ENCODE assay signal across 33 mouse cellular contexts in the genomic region with DNA sequence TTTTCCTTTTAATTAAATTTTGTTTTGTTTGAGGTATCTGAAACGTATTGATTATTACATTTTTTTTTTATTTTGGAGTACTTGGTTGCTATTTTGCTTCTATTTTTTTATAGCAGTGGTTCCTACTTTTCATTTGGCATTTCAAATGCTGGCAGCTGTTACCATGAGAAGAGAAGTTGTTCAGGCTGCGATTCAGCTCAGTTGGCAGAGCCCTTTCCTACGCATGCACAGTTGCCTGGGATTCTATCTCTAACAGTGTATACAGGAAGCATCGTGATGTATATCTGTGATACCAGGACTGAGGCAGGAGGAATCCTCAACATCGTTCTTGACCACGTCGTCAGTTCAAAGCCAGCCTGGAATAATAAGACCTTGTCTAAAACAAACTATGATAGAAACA.
DNase-seq lines count a peak whose midpoint lies in the region; ATAC-seq and TF ChIP-seq lines count a peak whose summit lies in the region.
"Had no signal": no experiment of that assay in that cellular context is flagged by ENCODE, and none has a peak within 500 bp of the region (broad histone marks: within the 10 kb centered on the region; RNA-seq: fewer than 3 reads in every experiment).

No protein-coding gene starts in this region.

- no peak overlapping the region for H3K9ac ChIP-seq in forebrain, postnatal 0 days
- no peak overlapping the region for H3K9ac ChIP-seq in forebrain, embryonic 16.5 days (replicated peaks; ENCODE audit: low read depth, low read length)
- H3K9ac ChIP-seq: embryonic facial prominence, embryonic 15.5 days; forebrain, embryonic 12.5 days; heart, embryonic 15.5 days; intestine, embryonic 15.5 days; limb, embryonic 15.5 days; liver, embryonic 13.5 days; midbrain, embryonic 12.5 days; neural tube, embryonic 12.5 days had no signal

- no peak for TF ChIP-seq CTCF in forebrain, postnatal 0 days (IDR thresholded peaks at IDR 0.05; ENCODE audit: low read depth)
- TF ChIP-seq CTCF in layer of hippocampus, adult 2 months (conservative IDR thresholded peaks at IDR 0.05): no peak
- no peak for TF ChIP-seq CTCF in brain, embryonic 14.5 days (IDR thresholded peaks at IDR 0.05; ENCODE audit: borderline replicate concordance, extremely low read depth, insufficient read depth, insufficient read length)

- H3K27ac ChIP-seq in forebrain, postnatal 0 days (ENCODE audit: low read depth, low read length): no peak overlapping the region
- H3K27ac ChIP-seq in forebrain, embryonic 16.5 days (ENCODE audit: low read length): no peak overlapping the region
- H3K27ac ChIP-seq in layer of hippocampus, adult 2 months: no peak overlapping the region
- H3K27ac ChIP-seq: embryonic facial prominence, embryonic 10.5 days; embryonic facial prominence, embryonic 15.5 days; forebrain, embryonic 12.5 days; heart, embryonic 10.5 days; heart, embryonic 15.5 days; hindbrain, postnatal 0 days; intestine, embryonic 15.5 days; limb, embryonic 10.5 days; limb, embryonic 15.5 days; liver, embryonic 13.5 days; midbrain, embryonic 12.5 days; neural tube, embryonic 12.5 days had no signal

- H3K9me3 ChIP-seq in forebrain, postnatal 0 days (ENCODE audit: low read length): no peaks in the 10 kb centered on the region
- H3K9me3 ChIP-seq in forebrain, embryonic 16.5 days (ENCODE audit: control insufficient read depth, low read length): no peaks in the 10 kb centered on the region
- H3K9me3 ChIP-seq: embryonic facial prominence, embryonic 10.5 days; embryonic facial prominence, embryonic 15.5 days; forebrain, embryonic 12.5 days; heart, embryonic 10.5 days; heart, embryonic 15.5 days; intestine, embryonic 15.5 days; limb, embryonic 10.5 days; limb, embryonic 15.5 days; liver, embryonic 13.5 days; midbrain, embryonic 12.5 days; neural tube, embryonic 12.5 days had no signal

- no peak overlapping the region for H3K4me3 ChIP-seq in forebrain, postnatal 0 days (ENCODE audit: low read depth, low read length)
- no peak overlapping the region for H3K4me3 ChIP-seq in forebrain, embryonic 16.5 days (replicated peaks; ENCODE audit: low read length)
- no peak overlapping the region for H3K4me3 ChIP-seq in layer of hippocampus, adult 2 months
- H3K4me3 ChIP-seq: embryonic facial prominence, embryonic 10.5 days; embryonic facial prominence, embryonic 15.5 days; forebrain, embryonic 12.5 days; heart, embryonic 10.5 days; heart, embryonic 15.5 days; intestine, embryonic 15.5 days; limb, embryonic 10.5 days; limb, embryonic 15.5 days; liver, embryonic 13.5 days; megakaryocyte, embryonic 14.5 days; midbrain, embryonic 12.5 days; myocyte; neural tube, embryonic 12.5 days had no signal

- peak; percentile 51 for DNase-seq in forebrain, postnatal 0 days
- peak; percentile 15 to 34 for DNase-seq in layer of hippocampus, adult 2 months (ENCODE audit: low spot score in 2 of 2)
- DNase-seq in layer of hippocampus, adult 9-10 months (ENCODE audit: low spot score): no peak
- DNase-seq in brain, embryonic 14.5 days (ENCODE audit: low read depth): peak; percentile 49
- peak; percentile 10 for DNase-seq in right cerebral cortex, postnatal 25 days
- DNase-seq in adrenal gland, postnatal 25 days: no peak
- DNase-seq: adrenal gland, postnatal 10 days; cerebellum, adult 8-10 months; cerebellum, postnatal 25 days; gastrocnemius, postnatal 25 days; heart, adult 11 months; kidney, adult 8-10 months; kidney, postnatal 10 days; liver, embryonic 13.5 days; lung, adult 18-20 months; lung, postnatal 4 days; thymus, postnatal 4 days had no signal

- H3K36me3 ChIP-seq in forebrain, postnatal 0 days (ENCODE audit: insufficient read depth): no peaks in the 10 kb centered on the region
- no peaks in the 10 kb centered on the region for H3K36me3 ChIP-seq in forebrain, embryonic 16.5 days (ENCODE audit: control insufficient read depth, insufficient read depth)
- H3K36me3 ChIP-seq: embryonic facial prominence, embryonic 10.5 days; embryonic facial prominence, embryonic 15.5 days; forebrain, embryonic 12.5 days; heart, embryonic 10.5 days; heart, embryonic 15.5 days; intestine, embryonic 15.5 days; limb, embryonic 10.5 days; limb, embryonic 15.5 days; liver, embryonic 13.5 days; midbrain, embryonic 12.5 days; neural tube, embryonic 12.5 days had no signal

- WGBS in forebrain, postnatal 0 days: 79% methylated on average over 7 of the region's 7 CpGs
- WGBS in forebrain, embryonic 16.5 days: 72% methylated on average over 7 of the region's 7 CpGs

- no peak overlapping the region for H3K4me2 ChIP-seq in forebrain, postnatal 0 days (ENCODE audit: low read depth)
- no peak overlapping the region for H3K4me2 ChIP-seq in forebrain, embryonic 16.5 days (ENCODE audit: low read length)
- H3K4me2 ChIP-seq: embryonic facial prominence, embryonic 15.5 days; forebrain, embryonic 12.5 days; heart, embryonic 15.5 days; intestine, embryonic 15.5 days; limb, embryonic 15.5 days; liver, embryonic 13.5 days; midbrain, embryonic 12.5 days; neural tube, embryonic 12.5 days had no signal

- no peaks in the 10 kb centered on the region for H3K4me1 ChIP-seq in forebrain, postnatal 0 days (ENCODE audit: insufficient read depth)
- no peaks in the 10 kb centered on the region for H3K4me1 ChIP-seq in forebrain, embryonic 16.5 days (replicated peaks; ENCODE audit: control insufficient read depth, insufficient read depth, low read length)
- H3K4me1 ChIP-seq: embryonic facial prominence, embryonic 10.5 days; embryonic facial prominence, embryonic 15.5 days; forebrain, embryonic 12.5 days; heart, embryonic 10.5 days; heart, embryonic 15.5 days; intestine, embryonic 15.5 days; limb, embryonic 10.5 days; limb, embryonic 15.5 days; liver, embryonic 13.5 days; megakaryocyte, embryonic 14.5 days; midbrain, embryonic 12.5 days; neural tube, embryonic 12.5 days had no signal

- H3K27me3 ChIP-seq in forebrain, postnatal 0 days (ENCODE audit: insufficient read depth, low read length): no peaks in the 10 kb centered on the region
- no peaks in the 10 kb centered on the region for H3K27me3 ChIP-seq in forebrain, embryonic 16.5 days (replicated peaks; ENCODE audit: control insufficient read depth, insufficient read depth, low read length)
- H3K27me3 ChIP-seq: embryonic facial prominence, embryonic 15.5 days; forebrain, embryonic 12.5 days; heart, embryonic 15.5 days; intestine, embryonic 15.5 days; limb, embryonic 15.5 days; liver, embryonic 13.5 days; megakaryocyte, embryonic 14.5 days; midbrain, embryonic 12.5 days; neural tube, embryonic 12.5 days; Patski had no signal

- TF ChIP-seq POLR2A in brain, embryonic 14.5 days (IDR thresholded peaks at IDR 0.05; ENCODE audit: borderline replicate concordance, extremely low read depth, insufficient read depth, insufficient read length, poor library complexity, severe bottlenecking): no peak

- no peak for ATAC-seq in forebrain, postnatal 0 days
- ATAC-seq in forebrain, embryonic 16.5 days: no peak
- ATAC-seq: hindbrain, postnatal 0 days; intestine, embryonic 15.5 days; lung, postnatal 0 days; Patski had no signal

Comparison
In these comparisons a context has a peak if more than half of its experiments do, and no peak if none do; other contexts are left out.
1. DNase-seq: peak in forebrain, postnatal 0 days (single experiment), layer of hippocampus, adult 2 months (2 of 2), brain, embryonic 14.5 days (single experiment) and right cerebral cortex, postnatal 25 days (single experiment); none in layer of hippocampus, adult 9-10 months (single experiment) and adrenal gland, postnatal 25 days (single experiment).